Mouse (Mus musculus) regulatory T cell (primary cell): ENCODE data around the gene Slamf1.

Experiments
- in situ Hi-C: fragments of 300-600 bp; cut with MboI, MseI; formaldehyde crosslinking; loops from one replicate; pipeline ENCODE4 v1.15.1; 2025; ENCODE audit warnings: high pct_unique_total_duplicates

Slamf1 gene

DNA sequence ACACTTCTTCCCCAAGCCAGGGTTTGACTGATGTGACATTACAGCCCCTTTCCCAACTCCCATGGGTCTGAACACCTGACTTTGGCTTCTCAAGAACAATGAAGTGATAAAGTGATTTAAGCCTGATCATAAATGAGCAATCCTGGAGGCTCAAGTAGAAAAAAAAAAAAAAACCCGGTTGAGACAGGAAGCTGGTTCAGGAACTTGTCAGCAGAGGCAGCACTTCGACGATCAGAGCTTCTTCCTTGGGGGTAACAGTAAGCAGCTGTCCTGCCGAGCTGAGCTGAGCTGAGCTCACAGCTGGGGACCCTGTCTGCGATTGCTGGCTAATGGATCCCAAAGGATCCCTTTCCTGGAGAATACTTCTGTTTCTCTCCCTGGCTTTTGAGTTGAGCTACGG is at the start of gene Slamf1:
TSS of gene Slamf1 (plus strand) at position 230 of the 400 bp plus-strand sequence.
- in situ Hi-C loops = no loop called here

DNA sequence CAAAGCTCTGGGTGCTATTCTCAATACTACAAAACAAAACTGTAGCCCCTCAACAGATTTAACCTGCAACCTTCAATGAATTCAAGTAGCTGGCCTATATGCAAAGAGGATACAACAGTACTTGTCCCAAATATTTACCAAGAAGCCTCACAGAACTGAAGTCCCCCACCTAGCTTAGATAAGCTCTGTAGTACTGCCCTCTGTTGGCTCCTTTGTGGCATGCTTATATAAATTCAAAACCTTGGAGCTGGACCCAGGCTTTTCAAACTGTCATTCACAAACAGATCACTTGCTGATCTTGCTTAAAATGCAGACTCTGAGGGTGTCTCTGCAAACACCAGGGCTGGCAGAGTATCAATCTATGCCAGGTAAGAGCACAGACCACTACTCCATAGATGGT is 35.7 kb upstream of the Slamf1 start:
- in situ Hi-C loops = no loop called here

GRCm38 (mm10) chr1:171734898-171735297 is 32.0 kb upstream of the Slamf1 start:
- in situ Hi-C loops = no loop called here

- in situ Hi-C loops = loop anchor here (5.0 kb wide), 1 partner anchor 36 kb away; no protein-coding TSS in a partner anchor
Measured at GRCm38 (mm10) chr1:171748127-171748969, 18.6 kb upstream of the Slamf1 start.

GRCm38 (mm10) chr1:171761853-171762448 is 5.0 kb upstream of the Slamf1 start:
- in situ Hi-C loops = no loop called here

- in situ Hi-C loops = loop anchor here (10.0 kb wide), 1 partner anchor 1654 kb away; no protein-coding TSS in a partner anchor
Measured at GRCm38 (mm10) chr1:171770996-171771395, 4.1 kb downstream of the Slamf1 start.

DNA sequence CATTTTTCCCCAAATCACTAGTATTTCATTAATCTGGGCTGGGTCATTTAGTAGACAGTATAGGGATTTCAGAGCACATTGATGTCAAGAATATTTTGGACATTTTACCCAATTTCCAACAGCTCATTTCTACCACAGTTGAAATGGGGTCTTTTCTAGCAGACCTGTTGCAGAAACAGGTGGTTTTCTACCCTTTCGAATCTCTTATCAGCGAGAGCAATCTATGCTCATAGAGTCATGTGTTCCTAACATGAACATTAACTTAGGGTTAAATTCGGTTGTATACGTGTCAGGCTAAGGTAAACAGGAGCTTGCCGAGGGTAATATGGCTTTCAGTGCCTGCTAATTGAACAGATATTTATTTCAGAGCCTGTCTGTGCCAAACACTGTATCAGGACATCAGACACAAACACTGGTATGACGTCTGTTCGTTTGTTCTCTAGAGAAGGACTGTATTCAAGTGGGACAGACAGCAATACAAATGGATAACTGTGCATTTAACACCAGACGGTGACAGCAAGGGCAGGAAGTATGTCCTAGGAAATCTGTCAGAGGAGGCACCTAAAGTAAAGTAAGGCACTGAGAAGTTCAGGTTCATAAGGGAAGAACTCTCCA is 5.3 kb downstream of the Slamf1 start:
- in situ Hi-C loops = loop anchor here (10.0 kb wide), 1 partner anchor 1653 kb away; no protein-coding TSS in a partner anchor

DNA sequence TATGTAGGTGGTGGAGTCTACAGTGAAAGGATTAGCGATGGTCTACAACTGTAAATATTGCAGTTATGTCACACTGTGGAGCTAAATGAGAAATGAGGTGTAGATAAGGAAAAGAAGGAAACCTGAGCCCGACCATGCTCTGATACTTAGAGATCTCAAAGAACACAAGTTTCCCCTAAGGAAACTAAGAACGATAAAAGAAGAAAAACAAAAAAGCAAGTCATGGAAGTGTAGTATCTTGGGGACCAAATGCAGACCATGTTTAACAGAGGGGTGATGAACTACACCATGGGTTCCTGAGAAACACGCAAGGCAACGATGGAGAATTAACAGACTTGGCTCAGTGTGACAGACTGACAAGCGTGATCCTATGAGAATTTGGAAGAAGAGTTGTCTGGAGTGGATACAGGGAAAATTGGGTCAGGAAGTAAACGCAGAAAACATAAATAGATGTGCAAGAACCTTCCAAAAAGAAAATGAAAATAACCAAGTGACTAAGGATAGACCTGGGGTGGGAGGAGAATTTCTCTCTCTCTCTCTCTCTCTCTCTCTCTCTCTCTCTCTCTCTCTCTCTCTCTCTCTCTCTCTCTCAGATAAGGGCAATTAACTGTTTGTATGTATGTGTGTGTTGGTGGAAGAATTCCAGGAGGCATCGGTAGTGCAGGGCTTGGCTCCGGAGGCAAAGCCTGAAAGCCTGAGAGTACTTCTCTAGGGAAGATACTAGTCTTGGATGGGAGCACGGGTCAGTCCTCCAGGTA is 6.5 kb downstream of the Slamf1 start:
- in situ Hi-C loops = loop anchor here (10.0 kb wide), 1 partner anchor 1651 kb away; no protein-coding TSS in a partner anchor

- in situ Hi-C loops = loop anchor here (10.0 kb wide), 1 partner anchor 1651 kb away; no protein-coding TSS in a partner anchor
Measured at GRCm38 (mm10) chr1:171774266-171774665, 7.3 kb downstream of the Slamf1 start.

DNA sequence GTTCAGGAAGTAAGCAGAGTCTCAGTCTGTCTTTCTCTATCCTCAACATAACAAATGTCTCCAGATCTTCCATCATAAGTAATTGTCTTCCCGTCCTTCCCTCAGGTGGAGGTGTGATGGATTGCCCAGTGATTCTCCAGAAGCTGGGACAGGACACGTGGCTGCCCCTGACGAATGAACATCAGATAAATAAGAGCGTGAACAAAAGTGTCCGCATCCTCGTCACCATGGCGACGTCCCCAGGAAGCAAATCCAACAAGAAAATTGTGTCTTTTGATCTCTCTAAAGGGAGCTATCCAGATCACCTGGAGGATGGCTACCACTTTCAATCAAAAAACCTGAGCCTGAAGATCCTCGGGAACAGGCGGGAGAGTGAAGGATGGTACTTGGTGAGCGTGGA is 7.8 kb downstream of the Slamf1 start:
- in situ Hi-C loops = loop anchor here (10.0 kb wide), 1 partner anchor 1650 kb away; no protein-coding TSS in a partner anchor

- in situ Hi-C loops = loop anchor here (10.0 kb wide), 1 partner anchor 1649 kb away; no protein-coding TSS in a partner anchor
Measured at GRCm38 (mm10) chr1:171775781-171776180, 8.9 kb downstream of the Slamf1 start.

- in situ Hi-C loops = loop anchor here (10.0 kb wide), 1 partner anchor 1648 kb away; no protein-coding TSS in a partner anchor
Measured at GRCm38 (mm10) chr1:171777026-171777425, 10.1 kb downstream of the Slamf1 start.

- in situ Hi-C loops = no loop called here
Measured at GRCm38 (mm10) chr1:171782287-171782915, 15.5 kb downstream of the Slamf1 start.

DNA sequence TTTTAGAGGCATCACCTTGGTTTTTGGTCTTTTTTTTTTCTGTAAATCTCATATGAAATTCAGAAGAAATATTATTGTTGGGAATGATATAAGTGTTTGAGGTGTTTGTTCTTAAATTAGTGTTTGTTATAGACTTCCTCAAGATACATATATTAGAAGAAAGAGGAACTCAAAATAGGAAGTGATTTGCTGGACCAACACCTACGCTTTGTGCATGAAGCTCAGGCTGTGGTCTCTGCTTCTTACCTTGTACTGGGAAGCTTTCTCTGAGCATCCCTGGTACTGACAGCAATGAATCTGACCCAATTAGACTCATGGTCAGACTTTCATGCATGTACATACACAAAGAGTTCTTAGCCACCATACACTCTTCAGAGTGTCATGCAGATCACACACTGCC is 18.9 kb downstream of the Slamf1 start:
- in situ Hi-C loops = no loop called here

DNA sequence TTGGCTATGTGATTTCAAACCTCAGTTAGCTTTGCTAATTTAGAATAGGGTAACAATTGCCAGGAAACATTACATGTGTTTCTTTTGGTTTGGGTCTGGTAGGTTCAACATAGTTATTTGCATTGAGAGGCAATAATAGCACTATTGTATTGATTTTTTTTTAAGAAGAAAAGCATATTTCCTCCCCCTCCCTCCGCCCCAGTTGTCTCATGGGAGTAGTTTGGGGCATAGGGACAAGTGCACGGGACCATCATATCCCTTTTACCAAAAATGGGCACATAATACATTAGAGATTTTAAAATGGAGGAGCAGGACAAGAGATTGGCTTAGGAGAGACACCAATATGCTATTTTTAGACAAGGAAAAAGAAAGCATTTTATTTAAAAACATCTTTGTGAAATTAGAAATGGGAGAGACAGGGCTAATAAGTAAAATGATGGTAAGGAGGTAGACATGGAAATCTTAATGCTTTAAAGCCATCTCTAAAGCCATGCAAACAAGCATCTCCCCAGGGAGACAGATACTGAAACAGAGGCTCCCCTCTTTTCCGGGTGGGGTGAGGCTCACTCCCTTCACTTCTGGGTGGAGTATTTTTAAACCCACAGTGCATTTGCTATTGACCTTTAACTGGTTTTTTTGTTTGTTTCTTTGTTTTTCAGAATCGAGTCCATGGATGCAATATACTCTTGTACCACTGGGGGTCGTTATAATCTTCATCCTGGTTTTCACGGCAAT is 20.5 kb downstream of the Slamf1 start:
- in situ Hi-C loops = no loop called here

DNA sequence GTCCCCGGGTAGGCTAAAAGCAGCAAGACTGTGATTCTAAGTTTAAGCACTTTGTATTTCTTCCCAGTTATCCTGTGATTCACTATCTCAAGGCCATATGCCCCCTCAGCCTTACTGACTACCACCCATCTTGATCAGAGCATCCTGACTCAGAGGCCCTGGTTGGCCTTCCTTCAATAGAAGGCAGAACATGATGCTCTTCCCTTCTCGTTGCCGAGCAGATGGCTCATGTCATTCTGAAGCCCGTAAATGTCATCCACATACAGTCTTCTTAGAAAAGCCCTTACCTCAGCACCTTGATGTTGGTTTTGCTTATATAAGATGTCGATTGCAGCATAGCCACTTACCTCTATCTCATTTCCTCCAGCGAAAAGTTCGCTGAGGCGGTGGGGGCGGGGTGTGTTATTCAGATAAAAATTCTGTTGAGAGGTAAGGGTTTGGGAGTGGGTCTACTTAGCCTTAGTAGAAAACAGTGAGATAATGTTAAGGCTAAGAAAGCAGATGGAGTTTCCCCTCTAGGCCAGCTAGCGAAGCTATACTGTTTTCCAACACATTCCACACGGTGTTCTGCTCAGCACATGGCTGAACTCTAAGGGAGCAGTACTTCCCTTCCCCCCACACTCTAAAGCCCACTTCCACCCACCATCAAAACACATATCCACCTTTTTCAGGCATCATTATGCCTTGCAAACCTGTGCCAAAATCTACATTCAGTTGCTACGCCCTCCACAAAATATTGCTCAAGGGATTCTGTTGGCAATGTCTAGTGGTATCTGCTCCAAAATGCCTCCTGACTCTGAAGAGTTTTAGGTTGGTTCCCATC is 21.7 kb downstream of the Slamf1 start:
- in situ Hi-C loops = no loop called here

GRCm38 (mm10) chr1:171789407-171789806 is 22.5 kb downstream of the Slamf1 start:
- in situ Hi-C loops = no loop called here

DNA sequence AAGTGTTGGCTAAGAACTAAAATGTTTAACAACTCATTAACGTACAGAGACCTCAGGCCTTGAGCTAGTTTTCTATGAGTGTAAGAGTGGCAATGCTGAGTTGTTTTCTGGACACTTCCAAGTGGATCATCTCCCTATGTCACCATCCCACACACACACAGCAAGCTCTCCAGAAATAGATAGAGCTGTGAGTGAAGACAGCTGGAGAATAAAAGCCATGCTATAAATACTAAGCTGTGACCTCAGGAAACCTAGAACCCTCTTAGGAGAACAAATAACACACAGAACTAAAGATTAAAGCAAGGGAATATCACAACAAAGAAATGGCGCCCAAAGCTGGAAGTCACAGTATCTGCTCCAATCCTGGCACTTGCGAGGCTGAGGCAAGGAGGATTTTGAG is 24.6 kb downstream of the Slamf1 start:
- in situ Hi-C loops = no loop called here

- in situ Hi-C loops = no loop called here
Measured at GRCm38 (mm10) chr1:171796185-171796584, 29.3 kb downstream of the Slamf1 start.
